Mouse (Mus musculus) MEL (cell line): ENCODE measurements around the gene Lats2. TPM values are rescaled to one million over a fixed set of nuclear protein-coding genes. Genes with fewer than 3 reads are reported as not detected.

ENCODE experiments used
- DNase-seq: peaks from one replicate; pipeline ENCODE4 v3.0.0; 2011; ENCODE audit warnings: low read depth, low spot score
- H3K27ac ChIP-seq: 2 replicates; pipeline ENCODE4 v1.5.1; 2012; ENCODE audit warnings: low read depth, mild to moderate bottlenecking, control low read depth, low read length, moderate library complexity; ENCODE audit not compliant: control insufficient read depth
- H3K27me3 ChIP-seq, 2 experiments: fragments of 150-350 bp in 1 of 2; sonication (generic) in 1 of 2; 2 replicates each; pipeline ENCODE4 v1.6.1; 2012; ENCODE audit warnings: low read length in 2 of 2, mild to moderate bottlenecking in 2 of 2, improper control_type of control experiment in 1 of 2, moderate library complexity in 1 of 2; ENCODE audit not compliant: insufficient read depth in 2 of 2, control insufficient read depth in 1 of 2
- H3K36me3 ChIP-seq, 2 experiments: 2 replicates each; pipeline ENCODE4 v1.6.1; 2012 to 2014; ENCODE audit warnings: low read length in 2 of 2, improper control_type of control experiment in 1 of 2, inconsistent platforms in 1 of 2, mild to moderate bottlenecking in 1 of 2; ENCODE audit not compliant: insufficient read depth in 2 of 2, control insufficient read depth in 1 of 2
- H3K4me1 ChIP-seq, 2 experiments: fragments of 150-350 bp in 1 of 2; sonication (generic) in 1 of 2; 2 replicates each; pipeline ENCODE4 v1.6.1; 2012; ENCODE audit warnings: low read length in 2 of 2, improper control_type of control experiment in 1 of 2, mild to moderate bottlenecking in 1 of 2; ENCODE audit not compliant: insufficient read depth in 2 of 2, control insufficient read depth in 1 of 2
- H3K4me3 ChIP-seq, 2 experiments: fragments of 150-350 bp in 1 of 2; sonication (generic) in 1 of 2; 2 replicates each; pipeline ENCODE4 v1.5.1; 2012; ENCODE audit warnings: low read depth in 2 of 2, low read length in 2 of 2, mild to moderate bottlenecking in 2 of 2, moderate library complexity in 2 of 2, control low read depth in 1 of 2, improper control_type of control experiment in 1 of 2; ENCODE audit not compliant: control insufficient read depth in 1 of 2, insufficient read depth in 1 of 2
- H3K79me2 ChIP-seq: 2 replicates; pipeline ENCODE4 v1.6.1; 2012; ENCODE audit warnings: mild to moderate bottlenecking, low read length, moderate library complexity; ENCODE audit not compliant: control insufficient read depth, poor library complexity, insufficient read depth
- H3K9ac ChIP-seq: 2 replicates; pipeline ENCODE4 v1.6.1; 2012; ENCODE audit warnings: low read depth, mild to moderate bottlenecking, control low read depth, low read length, moderate library complexity; ENCODE audit not compliant: control insufficient read depth, poor library complexity, severe bottlenecking
- H3K9me3 ChIP-seq: fragments of 150-350 bp; sonication (generic); replicated peaks from 2 replicates; pipeline ENCODE4 v1.6.1; 2012; ENCODE audit warnings: mild to moderate bottlenecking, low read length, improper control_type of control experiment, moderate library complexity; ENCODE audit not compliant: insufficient read depth
- BHLHE40 ChIP-seq: IDR thresholded peaks from 2 replicates; pipeline ENCODE4 v1.6.1; 2012; ENCODE audit warnings: low read depth, mild to moderate bottlenecking, inconsistent platforms, low read length, improper control_type of control experiment, borderline replicate concordance
- CHD1 ChIP-seq: IDR thresholded peaks from 2 replicates; pipeline ENCODE4 v1.6.1; 2012; ENCODE audit warnings: low read depth, mild to moderate bottlenecking, inconsistent platforms, low read length, improper control_type of control experiment
- CTCF ChIP-seq, 3 experiments: IDR thresholded peaks in 2 of 3; conservative IDR thresholded peaks in 1 of 3; 2 replicates each; pipeline ENCODE4 v1.5.1; 2011 to 2012; ENCODE audit warnings: low read length in 3 of 3, low read depth in 2 of 3, mild to moderate bottlenecking in 2 of 3, improper control_type of control experiment in 1 of 3, inconsistent platforms in 1 of 3, mixed read lengths in 1 of 3, moderate library complexity in 1 of 3; ENCODE audit not compliant: control insufficient read depth in 1 of 3, insufficient read depth in 1 of 3, poor library complexity in 1 of 3, severe bottlenecking in 1 of 3
- E2F4 ChIP-seq: IDR thresholded peaks from 2 replicates; pipeline ENCODE4 v1.6.1; 2011; ENCODE audit warnings: low read depth, low read length, improper control_type of control experiment, borderline replicate concordance
- ETS1 ChIP-seq: IDR thresholded peaks from 2 replicates; pipeline ENCODE4 v1.6.1; 2012; ENCODE audit warnings: low read depth, mild to moderate bottlenecking, inconsistent platforms, low read length, improper control_type of control experiment, moderate library complexity
- GATA1 ChIP-seq: IDR thresholded peaks from 2 replicates; pipeline ENCODE4 v1.6.1; 2011; ENCODE audit warnings: low read depth, low read length, improper control_type of control experiment
- KAT2A ChIP-seq: conservative IDR thresholded peaks from 2 replicates; pipeline ENCODE4 v1.6.1; 2012; ENCODE audit warnings: low read depth, low read length, improper control_type of control experiment, inconsistent platforms
- MAX ChIP-seq: IDR thresholded peaks from 2 replicates; pipeline ENCODE4 v1.6.1; 2011; ENCODE audit warnings: low read length, improper control_type of control experiment
- MAZ ChIP-seq: IDR thresholded peaks from 2 replicates; pipeline ENCODE4 v1.6.1; 2012; ENCODE audit warnings: low read depth, mild to moderate bottlenecking, inconsistent platforms, low read length, improper control_type of control experiment
- MEF2A ChIP-seq: IDR thresholded peaks from 2 replicates; pipeline ENCODE4 v1.6.1; 2014; ENCODE audit warnings: low read depth, mild to moderate bottlenecking, inconsistent platforms, low read length, improper control_type of control experiment; ENCODE audit not compliant: poor library complexity, insufficient replicate concordance, severe bottlenecking; ENCODE audit errors: extremely low read depth
- MXI1 ChIP-seq: IDR thresholded peaks from 2 replicates; pipeline ENCODE4 v1.6.1; 2011; ENCODE audit warnings: mild to moderate bottlenecking, low read depth, low read length, improper control_type of control experiment
- MYB ChIP-seq: IDR thresholded peaks from 2 replicates; pipeline ENCODE4 v1.6.1; 2011; ENCODE audit warnings: mild to moderate bottlenecking, low read depth, low read length, improper control_type of control experiment
- MYC ChIP-seq: IDR thresholded peaks from 2 replicates; pipeline ENCODE4 v1.6.1; 2011; ENCODE audit warnings: low read depth, mild to moderate bottlenecking, low read length, improper control_type of control experiment, moderate library complexity
- NELFE ChIP-seq: IDR thresholded peaks from 2 replicates; pipeline ENCODE4 v1.6.1; 2011; ENCODE audit warnings: low read depth, low read length, improper control_type of control experiment
- POLR2A ChIP-seq, 2 experiments: IDR thresholded peaks; 2 replicates each; pipeline ENCODE4 v1.6.1; 2011 to 2012; ENCODE audit warnings: low read length in 2 of 2, mild to moderate bottlenecking in 2 of 2, control low read depth in 1 of 2, improper control_type of control experiment in 1 of 2, low read depth in 1 of 2, moderate library complexity in 1 of 2; ENCODE audit not compliant: control insufficient read depth in 1 of 2, insufficient read depth in 1 of 2, poor library complexity in 1 of 2
- POLR2AphosphoS5 ChIP-seq: IDR thresholded peaks from 2 replicates; pipeline ENCODE4 v1.6.1; 2012; ENCODE audit warnings: low read depth, borderline replicate concordance, mild to moderate bottlenecking, inconsistent platforms, low read length, moderate library complexity, mixed read lengths
- RCOR1 ChIP-seq: IDR thresholded peaks from 2 replicates; pipeline ENCODE4 v1.6.1; 2012; ENCODE audit warnings: low read depth, mild to moderate bottlenecking, inconsistent platforms, low read length, improper control_type of control experiment
- SIN3A ChIP-seq: IDR thresholded peaks from 2 replicates; pipeline ENCODE4 v1.6.1; 2012; ENCODE audit warnings: low read length, improper control_type of control experiment, inconsistent platforms
- SMC3 ChIP-seq: IDR thresholded peaks from 2 replicates; pipeline ENCODE4 v1.6.1; 2011; ENCODE audit warnings: low read depth, low read length, improper control_type of control experiment
- TAL1 ChIP-seq: IDR thresholded peaks from 2 replicates; pipeline ENCODE4 v1.6.1; 2012; ENCODE audit warnings: mild to moderate bottlenecking, inconsistent platforms, low read length, moderate library complexity, mixed read lengths
- TBP ChIP-seq: IDR thresholded peaks from 2 replicates; pipeline ENCODE4 v1.8.0; 2011; ENCODE audit warnings: low read depth, low read length, improper control_type of control experiment
- USF1 ChIP-seq: IDR thresholded peaks from 2 replicates; pipeline ENCODE4 v1.6.1; 2014; ENCODE audit warnings: low read depth, mild to moderate bottlenecking, inconsistent platforms, low read length, improper control_type of control experiment, moderate library complexity
- ZC3H11A ChIP-seq: IDR thresholded peaks from 2 replicates; pipeline ENCODE4 v1.6.1; 2012; ENCODE audit warnings: low read depth, mild to moderate bottlenecking, inconsistent platforms, low read length, improper control_type of control experiment
- polyA plus RNA-seq, 2 experiments: library from polyadenylated mRNA; stranded (reverse) in 1 of 2; unstranded in 1 of 2; fragments of >175 nt in 1 of 2; fragments of >200 nt in 1 of 2; gene quantifications; 2 replicates each; pipeline versions ENCODE4 v1.2.1 to v1.2.4; 2012; ENCODE audit warnings: low replicate concordance in 2 of 2, low read depth in 1 of 2; ENCODE audit not compliant: insufficient read length in 2 of 2, insufficient read depth in 1 of 2, missing spikeins in 1 of 2
- total RNA-seq: library from RNA; depleted of rRNA; stranded (reverse); fragments of 300-350 nt; gene quantifications from 2 replicates; pipeline ENCODE4 v1.2.3, GENCODE M21; 2012

Lats2 gene
- total and polyA plus RNA-seq, 3 experiments = 1.1 to 2.6 TPM; not detected in 1

DNA sequence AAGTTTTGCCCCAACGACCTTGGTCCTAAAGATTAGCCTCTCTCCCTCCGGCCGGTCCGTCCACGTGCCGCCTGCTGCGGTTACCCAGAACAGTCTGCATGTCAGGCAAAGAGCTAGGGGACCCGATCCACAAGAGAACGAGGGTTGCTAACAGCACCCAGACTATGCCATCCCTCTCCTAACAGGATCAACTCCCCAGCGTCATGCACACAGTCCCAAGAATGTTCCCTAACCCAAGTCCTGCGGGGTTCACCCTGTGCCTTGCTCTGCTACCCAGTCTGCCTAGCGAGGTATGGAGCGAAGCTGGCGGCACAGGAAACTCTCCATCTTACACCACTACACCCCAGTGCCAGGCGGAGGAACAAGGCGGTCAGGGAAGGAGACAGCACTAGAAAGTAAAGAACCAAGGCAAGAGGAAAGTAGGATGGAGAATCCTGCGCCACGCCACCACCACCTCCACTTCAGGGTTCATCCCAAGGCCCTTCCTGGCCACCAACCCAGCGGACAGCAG is 93.8 kb downstream of the Lats2 start:
- no peaks in the 10 kb centered on the region for H3K9me3 ChIP-seq
- peak overlapping the region; percentile 88 to 97 for H3K4me3 ChIP-seq
- H3K36me3 ChIP-seq = peaks cover 2 to 22% of the 10 kb centered on the region in 2 experiments; a peak in 2 of 4 replicates
- peak; percentile 70; the same call in 1 of the 2 replicates for TF ChIP-seq CHD1
- no peak for TF ChIP-seq CTCF (IDR thresholded peaks at IDR 0.05 in 2 of 3, conservative IDR thresholded peaks at IDR 0.05 in 1 of 3; ENCODE audit: control insufficient read depth in 1 of 3, insufficient read depth in 1 of 3, low read depth in 2 of 3, low read length in 3 of 3, poor library complexity in 1 of 3, severe bottlenecking in 1 of 3)
- TF ChIP-seq TBP = peak; percentile 19; the same call in 1 of the 2 replicates
- peak; percentile 68; the same call in 1 of the 2 replicates for TF ChIP-seq MYC
- TF ChIP-seq SMC3 = no peak
- no peak for TF ChIP-seq POLR2AphosphoS5
- no peak for TF ChIP-seq MYB
- peak; percentile 88 for TF ChIP-seq MAX
- no peak for TF ChIP-seq NELFE
- TF ChIP-seq SIN3A = no peak; the same call in 1 of the 2 replicates
- TF ChIP-seq POLR2A (IDR thresholded peaks at IDR 0.05; ENCODE audit: control insufficient read depth in 1 of 2, insufficient read depth in 1 of 2, low read depth in 1 of 2, low read length in 2 of 2, poor library complexity in 1 of 2) = 0 out of 4 replicates have a peak, but pooled peaks of 1 of the 2 experiments have one; percentile 37
- no peak for TF ChIP-seq ZC3H11A
- no peak for TF ChIP-seq KAT2A
- peak; percentile 86 for TF ChIP-seq MXI1
- peak; percentile 45; the same call in 1 of the 2 replicates for TF ChIP-seq USF1
- TF ChIP-seq MAZ = 0 out of 2 replicates have a peak, but pooled peaks have one; percentile 45
- peak; percentile 64 for DNase-seq
- no peaks in the 10 kb centered on the region for H3K27me3 ChIP-seq
- H3K27ac ChIP-seq = peak overlapping the region; percentile 53
- peaks cover 53% of the 10 kb centered on the region for H3K79me2 ChIP-seq
- peak overlapping the region; percentile 89 for H3K9ac ChIP-seq
- peaks cover 4 to 6% of the 10 kb centered on the region in 2 experiments for H3K4me1 ChIP-seq

DNA sequence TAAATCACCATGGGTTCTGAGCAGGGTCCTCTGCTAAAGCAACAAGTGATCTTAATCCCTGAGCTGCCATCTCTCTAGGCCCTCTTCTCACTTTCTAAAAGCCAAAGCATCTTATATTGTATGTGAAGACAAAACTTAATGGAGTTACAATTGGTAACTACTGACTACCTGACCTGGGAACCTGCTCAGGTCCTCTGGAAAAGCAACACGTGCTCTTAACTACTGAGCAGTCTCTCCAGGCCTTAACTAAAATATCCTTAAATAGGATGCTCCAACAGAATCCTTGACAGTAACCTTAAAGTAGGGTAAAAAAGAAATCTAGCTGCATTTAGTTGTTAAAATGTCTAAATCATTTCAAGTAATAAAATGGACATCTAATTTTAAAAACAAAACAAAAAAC is 94.6 kb downstream of the Lats2 start:
- H3K4me1 ChIP-seq = peaks cover 4 to 6% of the 10 kb centered on the region in 2 experiments
- H3K4me3 ChIP-seq = peak overlapping the region; percentile 88 to 97
- H3K27ac ChIP-seq = no peak overlapping the region

More for the DNA sequence above, 94.6 kb downstream of the Lats2 start:
- H3K79me2 ChIP-seq = peaks cover 57% of the 10 kb centered on the region
- H3K9ac ChIP-seq = peak overlapping the region; percentile 89
- DNase-seq = peak; percentile 33
- no peak for TF ChIP-seq SMC3
- no peak for TF ChIP-seq RCOR1
- peak; percentile 61; the same call in 1 of the 2 replicates for TF ChIP-seq MYC
- no peak for TF ChIP-seq ZC3H11A
- no peak for TF ChIP-seq BHLHE40
- no peak for TF ChIP-seq ETS1
- TF ChIP-seq MXI1 = no peak
- no peak for TF ChIP-seq E2F4
- 0 out of 2 replicates have a peak, but pooled peaks have one; percentile 15 for TF ChIP-seq USF1
- no peak for TF ChIP-seq CTCF (IDR thresholded peaks at IDR 0.05 in 2 of 3, conservative IDR thresholded peaks at IDR 0.05 in 1 of 3; ENCODE audit: control insufficient read depth in 1 of 3, insufficient read depth in 1 of 3, low read depth in 2 of 3, low read length in 3 of 3, poor library complexity in 1 of 3, severe bottlenecking in 1 of 3)
- peak; percentile 64; the same call in 1 of the 2 replicates for TF ChIP-seq MAX
- TF ChIP-seq TAL1 = no peak
- TF ChIP-seq GATA1 = no peak
- TF ChIP-seq MEF2A = no peak
- no peaks in the 10 kb centered on the region for H3K27me3 ChIP-seq
- peaks cover 2 to 22% of the 10 kb centered on the region in 2 experiments; a peak in 2 of 4 replicates for H3K36me3 ChIP-seq
- no peaks in the 10 kb centered on the region for H3K9me3 ChIP-seq
